Mouse (Mus musculus) lung, postnatal 0 days (tissue): ENCODE data around the gene Ltbp1. TPM values are rescaled to one million over a fixed set of nuclear protein-coding genes. Genes with fewer than 3 reads are reported as not detected.

Experiments
- ATAC-seq: fragments of 200-750 bp; cut with Nextera tagmentation; 2 replicates; pipeline ENCODE4 v1.8.0; 2017; ENCODE audit warnings: moderate library complexity
- DNase-seq: peaks from one replicate; pipeline ENCODE4 v3.0.0-alpha.2; 2016; ENCODE audit warnings: low spot score
- H3K27ac ChIP-seq: fragments of 300-500 bp; sonication (generic); 2 replicates; pipeline ENCODE4 v1.5.1; 2014; ENCODE audit warnings: antibody characterized with exemption, mild to moderate bottlenecking, low read length, mixed read lengths
- H3K27me3 ChIP-seq: fragments of 300-500 bp; sonication (generic); replicated peaks from 2 replicates; pipeline ENCODE4 v1.6.1; 2014; ENCODE audit warnings: low read length, mixed read lengths; ENCODE audit not compliant: insufficient read depth
- H3K36me3 ChIP-seq: fragments of 300-500 bp; sonication (generic); 2 replicates; pipeline ENCODE4 v1.6.1; 2014; ENCODE audit warnings: low read length, mixed read lengths; ENCODE audit not compliant: insufficient read depth
- H3K4me1 ChIP-seq: fragments of 300-500 bp; sonication (generic); 2 replicates; pipeline ENCODE4 v1.6.1; 2014; ENCODE audit warnings: antibody characterized with exemption, low read depth, low read length, mixed read lengths; ENCODE audit not compliant: insufficient read depth
- H3K4me2 ChIP-seq: fragments of 300-500 bp; sonication (generic); replicated peaks from 2 replicates; pipeline ENCODE4 v1.6.1; 2014; ENCODE audit warnings: low read depth, mild to moderate bottlenecking, low read length, moderate library complexity, mixed read lengths
- H3K4me3 ChIP-seq: fragments of 300-500 bp; sonication (generic); 2 replicates; pipeline ENCODE4 v1.5.1; 2014; ENCODE audit warnings: low read depth, low read length
- H3K9ac ChIP-seq: fragments of 300-500 bp; sonication (generic); replicated peaks from 2 replicates; pipeline ENCODE4 v1.6.1; 2014; ENCODE audit warnings: low read depth, mild to moderate bottlenecking
- H3K9me3 ChIP-seq: fragments of 300-500 bp; sonication (generic); 2 replicates; pipeline ENCODE4 v1.6.1; 2016; ENCODE audit warnings: low read length, mixed read lengths
- CTCF ChIP-seq: IDR thresholded peaks from 2 replicates; pipeline ENCODE4 v1.5.1; 2016; ENCODE audit warnings: antibody characterized with exemption, mild to moderate bottlenecking
- EP300 ChIP-seq: IDR thresholded peaks from 2 replicates; pipeline ENCODE4 v1.6.1; 2016; ENCODE audit warnings: antibody characterized with exemption, mild to moderate bottlenecking, control low read depth
- WGBS: fragments of 180-500 bp; shearing (Covaris S2); extraction: QIAGEN DNeasy Blood & Tissue Kit; methylation state at CpG from one replicate; pipeline ENCODE4 v1.1.7; 2014; 5-methylcytosine and 5-hydroxymethylcytosine counted together
- polyA plus RNA-seq: library from polyadenylated mRNA; unstranded; fragments of >200 nt; fragmentation: Nextera tagmentation; extraction: Ambion mirVana; gene quantifications from 2 replicates; pipeline ENCODE4 v1.2.1, GENCODE M21; 2015

The Ltbp1 gene
- polyA plus RNA-seq, 1 experiment from 2014 or later = 27.1 TPM

GRCm38 (mm10) chr17:75284876-75285708 lies 279.7 kb downstream of the Ltbp1 start:
- 37% methylated on average over 9 of the region's 9 CpGs for WGBS
- H3K9ac ChIP-seq = no peak overlapping the region
- no peaks in the 10 kb centered on the region for H3K36me3 ChIP-seq
- H3K4me3 ChIP-seq = no peak overlapping the region
- no peaks in the 10 kb centered on the region; the same call in 1 of the 2 replicates for H3K4me1 ChIP-seq
- H3K9me3 ChIP-seq = no peaks in the 10 kb centered on the region
- H3K27ac ChIP-seq = no peak overlapping the region
- DNase-seq (peak; percentile 61), ATAC-seq (peak; percentile 56)
- H3K27me3 ChIP-seq = no peaks in the 10 kb centered on the region
- no peak overlapping the region for H3K4me2 ChIP-seq
- no peak for TF ChIP-seq CTCF
- TF ChIP-seq EP300 = peak; percentile 42; the same call in 1 of the 2 replicates

GRCm38 (mm10) chr17:75292986-75293385 lies 287.6 kb downstream of the Ltbp1 start:
- Histone ChIP-seq H3K9me3 (no peaks in the 10 kb centered on the region), H3K27me3 (no peaks in the 10 kb centered on the region), H3K9ac (no peak overlapping the region), H3K4me3 (no peak overlapping the region), H3K27ac (no peak overlapping the region), H3K4me1 (no peaks in the 10 kb centered on the region), H3K4me2 (no peak overlapping the region), H3K36me3 (0 out of 2 replicates have a peak, but pooled peaks cover 4% of the 10 kb centered on the region)
- WGBS = 69% methylated on average over 3 of the region's 3 CpGs
- TF ChIP-seq CTCF = no peak
- no peak for TF ChIP-seq EP300
- DNase-seq = no peak
- no peak for ATAC-seq

GRCm38 (mm10) chr17:75293725-75294124 lies 288.4 kb downstream of the Ltbp1 start:
- H3K27me3 ChIP-seq = no peaks in the 10 kb centered on the region
- DNase-seq (no peak), ATAC-seq (no peak)
- no peaks in the 10 kb centered on the region for H3K9me3 ChIP-seq
- H3K4me2 ChIP-seq = no peak overlapping the region
- H3K9ac ChIP-seq = no peak overlapping the region
- no peaks in the 10 kb centered on the region for H3K4me1 ChIP-seq
- H3K27ac ChIP-seq = no peak overlapping the region
- TF ChIP-seq CTCF = no peak
- TF ChIP-seq EP300 = no peak
- WGBS = 74% methylated on average over 3 of the region's 3 CpGs
- 0 out of 2 replicates have a peak, but pooled peaks cover 4% of the 10 kb centered on the region for H3K36me3 ChIP-seq
- no peak overlapping the region for H3K4me3 ChIP-seq

GRCm38 (mm10) chr17:75300908-75301307 lies 295.5 kb downstream of the Ltbp1 start:
- no peaks in the 10 kb centered on the region for H3K27me3 ChIP-seq
- no peaks in the 10 kb centered on the region for H3K9me3 ChIP-seq
- 0 out of 2 replicates have a peak, but pooled peaks cover 4% of the 10 kb centered on the region for H3K36me3 ChIP-seq
- H3K4me3 ChIP-seq = no peak overlapping the region
- no peaks in the 10 kb centered on the region for H3K4me1 ChIP-seq
- WGBS = 53% methylated on average over 4 of the region's 4 CpGs
- no peak overlapping the region for H3K27ac ChIP-seq
- no peak overlapping the region for H3K9ac ChIP-seq
- H3K4me2 ChIP-seq = no peak overlapping the region
- TF ChIP-seq EP300 (no peak), CTCF (no peak)
- ATAC-seq = peak; percentile 56
- peak; percentile 41 for DNase-seq

- H3K9ac ChIP-seq = no peak overlapping the region
- DNase-seq = no peak
- H3K36me3 ChIP-seq = no peaks in the 10 kb centered on the region
Measured at GRCm38 (mm10) chr17:75304807-75305420, 299.5 kb downstream of the Ltbp1 start.

GRCm38 (mm10) chr17:75305714-75306113 lies 300.3 kb downstream of the Ltbp1 start:
- Histone ChIP-seq H3K9ac (no peak overlapping the region), H3K4me2 (no peak overlapping the region), H3K36me3 (no peaks in the 10 kb centered on the region), H3K4me1 (no peaks in the 10 kb centered on the region), H3K4me3 (no peak overlapping the region), H3K9me3 (no peaks in the 10 kb centered on the region), H3K27me3 (no peaks in the 10 kb centered on the region), H3K27ac (no peak overlapping the region)
- 83% methylated on average over 1 of the region's 1 CpGs for WGBS
- no peak for DNase-seq
- no peak for ATAC-seq
- no peak for TF ChIP-seq CTCF
- TF ChIP-seq EP300 = no peak

More at GRCm38 (mm10) chr17:75304807-75305420, 299.5 kb downstream of the Ltbp1 start:
- H3K27me3 ChIP-seq = no peaks in the 10 kb centered on the region
- WGBS = 88% methylated on average over 1 of the region's 1 CpGs
- H3K4me1 ChIP-seq = no peaks in the 10 kb centered on the region
- no peak for TF ChIP-seq CTCF
- TF ChIP-seq EP300 = no peak
- H3K9me3 ChIP-seq = no peaks in the 10 kb centered on the region
- H3K27ac ChIP-seq = no peak overlapping the region
- H3K4me2 ChIP-seq = no peak overlapping the region
- H3K4me3 ChIP-seq = no peak overlapping the region
- no peak for ATAC-seq
